Mouse (Mus musculus) kidney, embryonic 14.5 days (tissue): ENCODE data around the gene Gm26938. TPM values are rescaled to one million over a fixed set of nuclear protein-coding genes. Genes with fewer than 3 reads are reported as not detected.

Experiments used
- ATAC-seq: fragments of 200-750 bp; cut with Nextera tagmentation; 2 replicates; pipeline ENCODE4 v1.8.0; 2017; ENCODE audit warnings: moderate number of reproducible peaks, mild to moderate bottlenecking, moderate TSS enrichment, moderate library complexity; ENCODE audit not compliant: low FRiP score, low TSS enrichment
- H3K27ac ChIP-seq: fragments of 300-500 bp; sonication (generic); 2 replicates; pipeline ENCODE4 v1.5.1; 2014; ENCODE audit warnings: low read depth, mild to moderate bottlenecking, low read length, moderate library complexity, mixed read lengths
- H3K27me3 ChIP-seq: fragments of 300-500 bp; sonication (generic); 2 replicates; pipeline ENCODE4 v1.6.1; 2014; ENCODE audit warnings: mild to moderate bottlenecking, low read length; ENCODE audit not compliant: control insufficient read depth, insufficient read depth
- H3K36me3 ChIP-seq: fragments of 300-500 bp; sonication (generic); 2 replicates; pipeline ENCODE4 v1.6.1; 2014; ENCODE audit warnings: low read length, mixed read lengths; ENCODE audit not compliant: control insufficient read depth, insufficient read depth
- H3K4me1 ChIP-seq: fragments of 300-500 bp; sonication (generic); 2 replicates; pipeline ENCODE4 v1.6.1; 2014; ENCODE audit warnings: low read length, mixed read lengths; ENCODE audit not compliant: control insufficient read depth, insufficient read depth
- H3K4me2 ChIP-seq: fragments of 300-500 bp; sonication (generic); replicated peaks from 2 replicates; pipeline ENCODE4 v1.6.1; 2014; ENCODE audit warnings: low read depth, mild to moderate bottlenecking, low read length
- H3K4me3 ChIP-seq: fragments of 300-500 bp; sonication (generic); 2 replicates; pipeline ENCODE4 v1.5.1; 2014; ENCODE audit warnings: mild to moderate bottlenecking, low read length
- H3K9ac ChIP-seq: fragments of 300-500 bp; sonication (generic); 2 replicates; pipeline ENCODE4 v1.6.1; 2014; ENCODE audit warnings: low read depth, mild to moderate bottlenecking, low read length, moderate library complexity
- H3K9me3 ChIP-seq: fragments of 300-500 bp; sonication (generic); 2 replicates; pipeline ENCODE4 v1.6.1; 2016; ENCODE audit warnings: low read length; ENCODE audit not compliant: control insufficient read depth
- WGBS: fragments of 180-500 bp; shearing (Covaris S2); extraction: QIAGEN DNeasy Blood & Tissue Kit; methylation state at CpG from one replicate; pipeline ENCODE4 v1.1.7; 2014; 5-methylcytosine and 5-hydroxymethylcytosine counted together
- polyA plus RNA-seq: library from polyadenylated mRNA; unstranded; fragments of >200 nt; fragmentation: Nextera tagmentation; extraction: Ambion mirVana; gene quantifications from 2 replicates; pipeline ENCODE4 v1.2.1, GENCODE M21; 2014

The Gm26938 gene
- polyA plus RNA-seq, 1 experiment from 2014 or later, result not detected

- H3K4me3 ChIP-seq, result no peak within 1 kb of the TSS
- H3K4me1 ChIP-seq, result peaks cover 8% of the 10 kb centered on the region; the same call in 1 of the 2 replicates
- 86% methylated on average over 9 of the region's 9 CpGs for WGBS
- ATAC-seq, result no peak
- H3K4me2 ChIP-seq, result no peak within 1 kb of the TSS
- H3K9ac ChIP-seq, result no peak within 1 kb of the TSS
- H3K27ac ChIP-seq, result no peak within 1 kb of the TSS
- no peaks in the 10 kb centered on the region for H3K9me3 ChIP-seq
- peaks cover 23% of the 10 kb centered on the region for H3K36me3 ChIP-seq
- H3K27me3 ChIP-seq, result 0 out of 2 replicates have a peak, but pooled peaks cover 4% of the 10 kb centered on the region
Measured at GRCm38 (mm10) chr5:139819538-139820181, 6.5 kb downstream of the Gm26938 start, which contains the start of gene Tmem184a. Tmem184a (minus strand) TSS chr5:139819917.

DNA sequence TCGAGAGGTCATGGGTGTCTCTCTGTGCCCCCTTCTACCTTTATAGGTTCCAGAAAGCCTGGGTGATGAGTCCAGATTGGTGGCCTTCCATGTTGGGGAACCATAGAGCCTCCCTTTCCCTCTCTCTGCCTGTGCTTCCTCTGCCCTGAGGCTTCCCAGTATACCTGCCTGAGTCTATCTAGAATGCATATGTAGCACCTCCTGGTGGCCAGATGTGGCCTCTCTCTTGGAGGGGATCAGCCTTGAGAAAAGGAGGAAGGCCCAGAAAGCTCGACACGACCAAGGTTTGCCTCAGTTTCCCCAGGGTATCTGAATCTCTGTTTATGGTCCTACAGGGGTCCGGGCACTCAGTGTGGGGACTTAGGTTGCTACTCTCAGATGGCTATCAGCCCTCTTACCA, 7.4 kb downstream of the Gm26938 start:
- H3K27me3 ChIP-seq, result peaks cover 8% of the 10 kb centered on the region; the same call in 1 of the 2 replicates
- H3K4me2 ChIP-seq, result no peak overlapping the region
- peaks cover 19% of the 10 kb centered on the region for H3K36me3 ChIP-seq
- H3K27ac ChIP-seq, result no peak overlapping the region
- no peak overlapping the region for H3K4me3 ChIP-seq
- peaks cover 8% of the 10 kb centered on the region; the same call in 1 of the 2 replicates for H3K4me1 ChIP-seq
- 70% methylated on average over 4 of the region's 4 CpGs for whole genome bisulfite sequencing
- no peak overlapping the region for H3K9ac ChIP-seq
- no peak for ATAC-seq
- H3K9me3 ChIP-seq, result no peaks in the 10 kb centered on the region

GRCm38 (mm10) chr5:139818056-139818455, 8.2 kb downstream of the Gm26938 start:
- peaks cover 12% of the 10 kb centered on the region for H3K27me3 ChIP-seq
- peaks cover 11% of the 10 kb centered on the region; the same call in 1 of the 2 replicates for H3K36me3 ChIP-seq
- ATAC-seq, result no peak
- H3K4me2 ChIP-seq, result no peak overlapping the region
- peaks cover 8% of the 10 kb centered on the region; the same call in 1 of the 2 replicates for H3K4me1 ChIP-seq
- no peak overlapping the region for H3K9ac ChIP-seq
- no peak overlapping the region for H3K27ac ChIP-seq
- no peaks in the 10 kb centered on the region for H3K9me3 ChIP-seq
- H3K4me3 ChIP-seq, result no peak overlapping the region
- WGBS, result 88% methylated on average over 3 of the region's 3 CpGs

GRCm38 (mm10) chr5:139817292-139817691, 8.9 kb downstream of the Gm26938 start:
- WGBS, result 13% methylated on average over 1 of the region's 1 CpGs
- no peak for ATAC-seq
- Histone ChIP-seq H3K36me3 (peaks cover 3% of the 10 kb centered on the region; the same call in 1 of the 2 replicates), H3K27ac (no peak overlapping the region), H3K4me3 (no peak overlapping the region), H3K4me2 (no peak overlapping the region), H3K9ac (no peak overlapping the region), H3K4me1 (0 out of 2 replicates have a peak, but pooled peaks cover under 1% of the 10 kb centered on the region), H3K9me3 (no peaks in the 10 kb centered on the region), H3K27me3 (peaks cover 17% of the 10 kb centered on the region)

- no peaks in the 10 kb centered on the region for H3K4me1 ChIP-seq
- H3K9me3 ChIP-seq, result no peaks in the 10 kb centered on the region
- no peak overlapping the region for H3K27ac ChIP-seq
- no peaks in the 10 kb centered on the region; the same call in 1 of the 2 replicates for H3K36me3 ChIP-seq
- no peak overlapping the region for H3K9ac ChIP-seq
- ATAC-seq, result no peak
- H3K27me3 ChIP-seq, result peaks cover 17% of the 10 kb centered on the region
- H3K4me3 ChIP-seq, result no peak overlapping the region
- no peak overlapping the region for H3K4me2 ChIP-seq
Measured at GRCm38 (mm10) chr5:139816445-139816844, 9.8 kb downstream of the Gm26938 start.

- Histone ChIP-seq H3K27ac (no peak overlapping the region), H3K9ac (no peak overlapping the region), H3K9me3 (no peaks in the 10 kb centered on the region), H3K4me2 (no peak overlapping the region), H3K36me3 (no peaks in the 10 kb centered on the region), H3K4me3 (no peak overlapping the region), H3K27me3 (peaks cover 17% of the 10 kb centered on the region), H3K4me1 (no peaks in the 10 kb centered on the region)
- WGBS, result 77% methylated on average over 6 of the region's 6 CpGs
- ATAC-seq, result no peak
Measured at GRCm38 (mm10) chr5:139815964-139816363, 10.2 kb downstream of the Gm26938 start.

DNA sequence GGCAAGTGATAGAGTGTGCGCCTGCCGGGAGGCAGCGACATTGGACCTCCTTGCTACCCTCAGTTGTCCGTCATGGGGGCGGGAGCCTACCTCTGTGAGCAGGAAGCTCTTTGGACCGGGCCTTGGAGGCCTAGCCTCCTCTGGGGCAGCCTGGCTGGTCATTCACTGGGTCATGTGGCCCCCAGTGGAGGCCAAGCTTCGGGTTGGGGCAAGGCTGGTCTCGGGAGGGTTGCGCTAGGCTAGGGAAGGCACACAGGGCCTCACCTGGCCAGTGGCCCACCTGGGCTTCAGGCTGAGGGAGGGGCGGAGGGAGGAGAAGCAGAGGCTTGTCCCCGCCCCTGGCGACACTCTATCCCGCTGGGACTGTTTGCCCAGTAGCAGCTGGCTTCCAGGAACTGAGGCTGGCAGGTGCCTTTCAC, 12.2 kb downstream of the Gm26938 start:
- Histone ChIP-seq H3K4me3 (peak overlapping the region; percentile 25), H3K36me3 (no peaks in the 10 kb centered on the region), H3K9ac (peak overlapping the region; percentile 44), H3K9me3 (no peaks in the 10 kb centered on the region), H3K4me2 (peak overlapping the region; percentile 33), H3K27ac (no peak overlapping the region), H3K4me1 (no peaks in the 10 kb centered on the region), H3K27me3 (peaks cover 17% of the 10 kb centered on the region)
- 6% methylated on average over 13 of the region's 13 CpGs for WGBS
- peak; percentile 24; the same call in 1 of the 2 replicates for ATAC-seq

DNA sequence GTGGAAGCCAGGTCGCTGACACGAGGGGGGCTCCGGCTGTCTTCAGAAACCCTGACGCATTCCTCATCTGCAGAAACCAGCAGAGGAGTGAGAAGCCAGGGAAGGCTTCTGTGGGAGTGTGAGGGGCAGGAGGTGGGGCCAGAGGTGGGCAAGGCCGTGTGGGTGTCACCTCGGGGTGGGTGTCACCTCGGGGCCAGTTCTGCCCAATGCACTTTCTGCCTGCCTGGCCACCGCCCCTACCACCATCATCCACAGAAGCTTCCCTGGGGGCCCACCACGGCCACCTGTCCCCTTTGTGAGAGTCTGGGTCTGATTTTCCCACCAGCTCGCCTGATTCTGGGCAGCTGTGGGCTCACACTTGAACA, 13.1 kb downstream of the Gm26938 start:
- 24% methylated on average over 10 of the region's 10 CpGs for WGBS
- no peak for ATAC-seq
- H3K4me3 ChIP-seq, result no peak overlapping the region
- no peaks in the 10 kb centered on the region for H3K36me3 ChIP-seq
- no peaks in the 10 kb centered on the region for H3K9me3 ChIP-seq
- H3K9ac ChIP-seq, result no peak overlapping the region
- H3K4me2 ChIP-seq, result peak overlapping the region; percentile 33; the same call in 1 of the 2 replicates
- H3K4me1 ChIP-seq, result no peaks in the 10 kb centered on the region
- H3K27ac ChIP-seq, result no peak overlapping the region
- H3K27me3 ChIP-seq, result peaks cover 17% of the 10 kb centered on the region

DNA sequence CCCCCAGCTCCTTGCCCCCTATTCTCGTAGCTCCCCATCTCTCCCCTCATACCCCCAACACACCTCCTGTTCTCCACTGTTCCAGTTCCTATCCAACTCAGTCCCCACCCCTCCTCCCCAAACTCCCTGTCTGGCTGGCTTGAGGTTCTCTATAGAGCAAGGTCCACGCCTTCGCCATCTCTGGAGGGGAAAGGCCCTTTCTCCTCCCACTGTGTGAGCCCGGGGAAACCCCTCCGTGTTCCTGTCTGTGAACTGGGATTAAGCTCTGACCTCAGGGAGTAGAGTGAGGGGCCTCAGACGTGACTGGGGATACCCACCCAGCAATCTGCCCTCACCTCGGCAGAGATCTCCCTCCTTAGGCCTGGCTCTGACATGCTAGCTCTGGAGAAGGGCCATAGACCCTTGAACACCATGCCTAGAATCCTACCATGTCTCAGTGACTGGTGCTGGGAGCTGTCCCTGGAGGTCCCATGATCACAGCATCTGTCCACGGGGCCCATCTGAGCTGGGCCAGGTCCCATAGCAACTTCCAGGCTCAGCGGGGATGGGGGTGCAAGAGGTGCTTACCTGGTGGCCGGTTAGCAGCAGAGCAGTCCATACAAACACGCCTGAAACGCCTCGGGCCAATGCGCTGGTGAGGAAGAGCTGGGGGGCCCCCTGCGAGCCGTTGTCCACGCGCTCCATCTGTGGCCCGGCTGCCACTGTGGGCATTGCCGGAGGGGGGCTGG, 13.6 kb downstream of the Gm26938 start:
- no peak overlapping the region for H3K4me2 ChIP-seq
- H3K9me3 ChIP-seq, result no peaks in the 10 kb centered on the region
- no peak overlapping the region for H3K9ac ChIP-seq
- H3K27ac ChIP-seq, result no peak overlapping the region
- ATAC-seq, result no peak
- H3K36me3 ChIP-seq, result no peaks in the 10 kb centered on the region
- H3K4me1 ChIP-seq, result no peaks in the 10 kb centered on the region
- 75% methylated on average over 20 of the region's 20 CpGs for WGBS
- peaks cover 17% of the 10 kb centered on the region for H3K27me3 ChIP-seq
- H3K4me3 ChIP-seq, result no peak overlapping the region
